Mouse (Mus musculus) stomach, embryonic 14.5 days (tissue): ENCODE measurements around the gene Trappc10. TPM values are rescaled to one million over a fixed set of nuclear protein-coding genes. Genes with fewer than 3 reads are reported as not detected.

Experiments used
- ATAC-seq: fragments of 200-750 bp; cut with Nextera tagmentation; 2 replicates; pipeline ENCODE4 v1.8.0; 2017; ENCODE audit warnings: low read depth, moderate TSS enrichment; ENCODE audit not compliant: insufficient number of reproducible peaks, insufficient read depth, low FRiP score
- H3K27ac ChIP-seq: fragments of 300-500 bp; sonication (generic); 2 replicates; pipeline ENCODE4 v1.5.1; 2014; ENCODE audit warnings: mild to moderate bottlenecking, low read length, moderate library complexity, mixed read lengths
- H3K27me3 ChIP-seq: fragments of 300-500 bp; sonication (generic); 2 replicates; pipeline ENCODE4 v1.6.1; 2014; ENCODE audit warnings: low read length, control low read depth, mixed read lengths; ENCODE audit not compliant: control insufficient read depth, insufficient read depth
- H3K36me3 ChIP-seq: fragments of 300-500 bp; sonication (generic); 2 replicates; pipeline ENCODE4 v1.6.1; 2014; ENCODE audit warnings: mild to moderate bottlenecking, control low read depth, low read length, moderate library complexity, mixed read lengths; ENCODE audit not compliant: control insufficient read depth, insufficient read depth
- H3K4me1 ChIP-seq: fragments of 300-500 bp; sonication (generic); 2 replicates; pipeline ENCODE4 v1.6.1; 2014; ENCODE audit warnings: low read length, control low read depth, mixed read lengths; ENCODE audit not compliant: control insufficient read depth, insufficient read depth
- H3K4me2 ChIP-seq: fragments of 300-500 bp; sonication (generic); replicated peaks from 2 replicates; pipeline ENCODE4 v1.6.1; 2014; ENCODE audit warnings: low read depth, low read length, control low read depth
- H3K4me3 ChIP-seq: fragments of 300-500 bp; sonication (generic); 2 replicates; pipeline ENCODE4 v1.5.1; 2014; ENCODE audit warnings: low read depth, low read length, control low read depth
- H3K9ac ChIP-seq: fragments of 300-500 bp; sonication (generic); replicated peaks from 2 replicates; pipeline ENCODE4 v1.6.1; 2014; ENCODE audit warnings: low read depth, mild to moderate bottlenecking, control low read depth, low read length, moderate library complexity, mixed read lengths
- H3K9me3 ChIP-seq: fragments of 300-500 bp; sonication (generic); 2 replicates; pipeline ENCODE4 v1.6.1; 2016; ENCODE audit warnings: low read depth, low read length, control low read depth; ENCODE audit not compliant: control insufficient read depth
- WGBS: fragments of 180-500 bp; shearing (Covaris S2); extraction: QIAGEN DNeasy Blood & Tissue Kit; methylation state at CpG from one replicate; pipeline ENCODE4 v1.1.7; 2014; 5-methylcytosine and 5-hydroxymethylcytosine counted together
- polyA plus RNA-seq: library from polyadenylated mRNA; unstranded; fragments of >200 nt; fragmentation: Nextera tagmentation; extraction: Ambion mirVana; gene quantifications from 2 replicates; pipeline ENCODE4 v1.2.1, GENCODE M21; 2014

Gene Trappc10
- polyA plus RNA-seq, 1 experiment from 2014 or later = 14.7 TPM

GRCm38 (mm10) chr10:78167775-78168174, 76.7 kb downstream of the Trappc10 start:
- Histone ChIP-seq H3K4me2 (no peak overlapping the region), H3K36me3 (peaks cover 30% of the 10 kb centered on the region), H3K27me3 (no peaks in the 10 kb centered on the region), H3K9ac (no peak overlapping the region), H3K27ac (no peak overlapping the region), H3K4me1 (peaks cover 8% of the 10 kb centered on the region), H3K9me3 (no peaks in the 10 kb centered on the region), H3K4me3 (no peak overlapping the region)
- no peak for ATAC-seq

DNA sequence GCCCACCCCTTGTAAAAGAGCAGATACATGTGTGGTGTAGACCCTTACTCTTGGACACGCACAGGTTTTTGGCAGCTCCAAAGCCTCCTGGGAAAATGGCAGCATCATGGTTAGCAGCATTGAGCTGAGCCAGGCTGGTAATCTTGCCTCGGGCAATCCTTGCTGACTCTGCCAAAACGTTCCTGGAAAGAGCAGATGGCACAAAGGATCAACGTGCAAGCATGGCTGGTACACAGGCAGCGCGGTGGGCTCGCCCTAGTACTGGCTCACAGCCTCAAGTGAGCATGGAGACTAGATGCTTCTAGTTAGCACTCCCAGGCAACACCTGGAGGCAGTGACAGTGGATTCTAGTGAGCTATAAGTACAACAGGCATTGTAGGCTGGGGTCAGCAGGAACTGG, 77.1 kb downstream of the Trappc10 start:
- WGBS = 90% methylated on average over 7 of the region's 7 CpGs
- Histone ChIP-seq H3K9ac (no peak overlapping the region), H3K27me3 (no peaks in the 10 kb centered on the region), H3K9me3 (no peaks in the 10 kb centered on the region), H3K27ac (no peak overlapping the region), H3K36me3 (peaks cover 34% of the 10 kb centered on the region), H3K4me3 (no peak overlapping the region), H3K4me2 (no peak overlapping the region), H3K4me1 (peaks cover 8% of the 10 kb centered on the region)
- ATAC-seq = no peak

GRCm38 (mm10) chr10:78165256-78166005, 79.0 kb downstream of the Trappc10 start:
- no peak overlapping the region for H3K4me3 ChIP-seq
- peaks cover 37% of the 10 kb centered on the region for H3K36me3 ChIP-seq
- H3K4me1 ChIP-seq = peaks cover 8% of the 10 kb centered on the region
- no peak for ATAC-seq
- no peak overlapping the region for H3K9ac ChIP-seq
- no peak overlapping the region for H3K4me2 ChIP-seq
- no peaks in the 10 kb centered on the region for H3K9me3 ChIP-seq
- 93% methylated on average over 21 of the region's 21 CpGs for WGBS
- H3K27ac ChIP-seq = no peak overlapping the region
- H3K27me3 ChIP-seq = no peaks in the 10 kb centered on the region

DNA sequence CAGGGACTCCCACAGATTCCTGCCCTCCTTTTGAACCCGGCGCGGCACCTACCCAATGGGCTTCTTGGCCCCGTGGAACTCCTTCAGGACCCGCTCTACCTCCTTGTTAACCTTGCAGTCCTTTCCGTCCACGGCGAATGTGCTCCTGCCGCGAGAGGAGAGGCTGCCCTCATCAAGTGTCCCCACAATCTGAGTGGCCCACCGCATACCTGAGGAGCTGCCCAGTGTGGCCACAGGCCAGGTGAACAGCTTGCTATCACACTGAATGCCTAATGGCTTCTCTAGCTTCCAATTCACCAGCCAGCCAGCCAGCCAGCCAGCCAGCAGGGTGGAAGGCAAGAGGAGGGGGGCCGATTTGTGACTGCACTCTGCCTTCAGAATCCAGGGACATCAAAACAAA, 79.7 kb downstream of the Trappc10 start:
- H3K9ac ChIP-seq = no peak overlapping the region
- no peaks in the 10 kb centered on the region for H3K27me3 ChIP-seq
- peaks cover 8% of the 10 kb centered on the region for H3K4me1 ChIP-seq
- no peak overlapping the region for H3K4me3 ChIP-seq
- peaks cover 37% of the 10 kb centered on the region for H3K36me3 ChIP-seq
- no peaks in the 10 kb centered on the region for H3K9me3 ChIP-seq
- no peak overlapping the region for H3K4me2 ChIP-seq
- 88% methylated on average over 12 of the region's 12 CpGs for WGBS
- ATAC-seq = no peak
- no peak overlapping the region for H3K27ac ChIP-seq

DNA sequence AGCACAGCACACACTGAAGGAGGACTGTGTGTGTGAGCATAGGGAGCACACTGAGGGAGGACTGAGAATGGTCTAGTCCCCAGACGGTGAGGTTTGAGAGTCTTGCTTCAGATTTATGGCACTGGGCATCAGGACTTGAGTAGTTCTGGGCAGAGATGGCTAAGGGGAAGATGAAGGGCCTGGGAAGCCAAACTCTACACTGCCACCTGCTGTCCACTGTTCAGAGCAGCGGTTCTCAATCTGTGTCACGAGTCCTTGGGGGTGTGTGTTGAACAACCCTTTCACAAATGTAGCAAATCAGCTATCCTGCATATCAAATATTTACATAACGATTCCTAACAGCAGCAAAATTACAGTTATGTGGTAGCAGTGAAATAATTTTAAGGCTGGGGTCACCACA, 80.5 kb downstream of the Trappc10 start:
- peaks cover 37% of the 10 kb centered on the region for H3K36me3 ChIP-seq
- 22% methylated on average over 4 of the region's 4 CpGs for WGBS

DNA sequence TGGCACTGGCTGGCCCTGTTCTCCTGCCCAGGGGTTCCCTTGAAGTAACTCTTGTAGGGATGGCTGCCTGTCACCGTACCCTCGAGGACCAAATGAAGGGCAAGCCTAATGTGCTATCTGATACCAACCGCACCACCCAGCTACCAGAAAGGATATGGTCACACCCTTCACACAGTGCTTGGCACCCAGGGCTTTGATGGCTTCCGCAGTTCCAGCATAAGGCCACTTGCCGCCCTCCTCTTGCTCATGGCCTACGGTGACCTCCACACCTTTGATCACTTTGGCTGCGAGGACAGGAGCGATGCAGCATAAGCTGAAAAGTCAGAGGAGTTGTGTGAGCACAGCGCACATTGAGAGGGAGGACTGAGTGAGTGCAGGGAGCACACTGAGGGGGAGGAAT, 81.2 kb downstream of the Trappc10 start:
- Histone ChIP-seq H3K9me3 (no peaks in the 10 kb centered on the region), H3K36me3 (peaks cover 37% of the 10 kb centered on the region), H3K4me2 (no peak overlapping the region), H3K27me3 (no peaks in the 10 kb centered on the region), H3K4me1 (peaks cover 3% of the 10 kb centered on the region; the same call in 1 of the 2 replicates), H3K9ac (no peak overlapping the region), H3K27ac (no peak overlapping the region), H3K4me3 (no peak overlapping the region)
- WGBS = 90% methylated on average over 9 of the region's 9 CpGs
- no peak for ATAC-seq

More for the DNA sequence above, 80.5 kb downstream of the Trappc10 start:
- H3K4me2 ChIP-seq = no peak overlapping the region
- no peak for ATAC-seq
- H3K4me3 ChIP-seq = no peak overlapping the region
- no peak overlapping the region for H3K9ac ChIP-seq
- H3K9me3 ChIP-seq = no peaks in the 10 kb centered on the region
- peaks cover 10% of the 10 kb centered on the region for H3K4me1 ChIP-seq
- H3K27ac ChIP-seq = no peak overlapping the region
- no peaks in the 10 kb centered on the region for H3K27me3 ChIP-seq

GRCm38 (mm10) chr10:78162646-78163045, 81.8 kb downstream of the Trappc10 start:
- Histone ChIP-seq H3K36me3 (peaks cover 37% of the 10 kb centered on the region), H3K27ac (no peak overlapping the region), H3K27me3 (no peaks in the 10 kb centered on the region), H3K4me1 (peaks cover 3% of the 10 kb centered on the region; the same call in 1 of the 2 replicates), H3K4me3 (no peak overlapping the region), H3K9ac (no peak overlapping the region), H3K9me3 (no peaks in the 10 kb centered on the region), H3K4me2 (no peak overlapping the region)
- WGBS = 89% methylated on average over 12 of the region's 12 CpGs
- no peak for ATAC-seq

GRCm38 (mm10) chr10:78161096-78161495, 83.3 kb downstream of the Trappc10 start:
- Histone ChIP-seq H3K4me2 (no peak overlapping the region), H3K9ac (no peak overlapping the region), H3K27ac (no peak overlapping the region), H3K9me3 (no peaks in the 10 kb centered on the region), H3K4me3 (no peak overlapping the region), H3K4me1 (peaks cover 3% of the 10 kb centered on the region; the same call in 1 of the 2 replicates), H3K27me3 (no peaks in the 10 kb centered on the region), H3K36me3 (peaks cover 28% of the 10 kb centered on the region)
- 80% methylated on average over 8 of the region's 8 CpGs for WGBS
- no peak for ATAC-seq
